Mouse (Mus musculus) myocyte (in vitro differentiated cells): ENCODE results near the gene Rhbdd1.

Source experiments
- CEBPB ChIP-seq: IDR thresholded peaks from 2 replicates; pipeline ENCODE4 v1.6.1; 2011; ENCODE audit warnings: mild to moderate bottlenecking, moderate library complexity; ENCODE audit not compliant: poor library complexity, insufficient read depth, severe bottlenecking
- MAX ChIP-seq: IDR thresholded peaks from one replicate; pipeline ENCODE4 v1.6.1; 2011; ENCODE audit warnings: low read depth, mild to moderate bottlenecking, control low read depth
- POLR2A ChIP-seq: IDR thresholded peaks from one replicate; pipeline ENCODE4 v1.6.1; 2011; ENCODE audit warnings: low read depth, mild to moderate bottlenecking, control low read depth, moderate library complexity; ENCODE audit not compliant: insufficient read length
- POLR2AphosphoS2 ChIP-seq: IDR thresholded peaks from one replicate; pipeline ENCODE4 v1.6.1; 2011; ENCODE audit warnings: low read depth, control low read depth; ENCODE audit not compliant: insufficient read length
- TCF12 ChIP-seq: IDR thresholded peaks from one replicate; pipeline ENCODE4 v1.6.1; 2011; ENCODE audit warnings: mild to moderate bottlenecking, control low read depth; ENCODE audit not compliant: poor library complexity, insufficient read depth, severe bottlenecking
- TCF3 ChIP-seq: IDR thresholded peaks from one replicate; pipeline ENCODE4 v1.6.1; 2011; ENCODE audit warnings: low read depth, control low read depth; ENCODE audit not compliant: insufficient read length
- USF1 ChIP-seq: IDR thresholded peaks from one replicate; pipeline ENCODE4 v1.6.1; 2011; ENCODE audit warnings: low read depth, mild to moderate bottlenecking, control low read depth, moderate library complexity

DNA sequence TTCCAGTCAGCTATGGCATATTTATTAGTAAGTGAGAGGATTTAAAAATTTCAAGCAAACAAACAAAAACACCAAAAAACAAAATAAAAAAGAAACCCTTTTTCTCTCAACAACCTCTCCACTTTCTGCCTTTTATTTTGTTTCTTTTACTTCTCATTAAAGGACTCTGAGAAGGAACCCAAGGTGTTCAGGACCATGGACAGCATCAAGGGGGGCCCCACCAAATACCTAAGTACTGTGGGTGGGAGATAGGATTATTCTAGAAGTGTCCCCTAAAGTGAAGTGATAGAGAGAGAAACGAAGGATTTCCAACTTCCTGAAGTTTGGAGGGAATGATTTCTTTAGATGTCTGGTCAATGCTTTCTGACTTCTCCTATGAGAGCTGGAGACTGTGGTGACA lies 17.7 kb upstream of the Rhbdd1 start:
- TF ChIP-seq CEBPB: no peak
- no peak for TF ChIP-seq TCF12
- no peak for TF ChIP-seq TCF3
- no peak for TF ChIP-seq USF1
- no peak for TF ChIP-seq POLR2AphosphoS2
- no peak for TF ChIP-seq POLR2A
- TF ChIP-seq MAX: no peak
